ENCODE assay signal across 16 mouse cellular contexts in the genomic region with DNA sequence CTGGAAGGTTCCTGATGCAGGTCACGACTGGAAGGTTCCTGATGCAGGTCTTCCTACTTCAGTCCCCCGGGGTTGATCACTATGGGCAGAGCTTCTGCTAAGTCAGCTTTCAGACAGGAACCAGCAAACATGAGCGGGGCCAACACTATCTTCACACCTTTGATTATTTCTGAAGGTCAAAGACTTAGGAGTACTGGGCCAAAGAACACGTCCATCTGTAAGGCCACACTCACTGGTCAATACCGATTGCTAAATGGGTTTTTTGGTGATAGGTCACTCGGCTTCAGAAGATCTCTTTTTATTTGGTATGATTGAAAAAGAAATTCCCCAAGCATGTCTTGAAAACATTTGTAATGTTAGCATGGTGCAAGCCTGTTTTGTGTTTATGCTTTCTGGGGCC.
"Had no signal": no experiment of that assay in that cellular context is flagged by ENCODE, and none has a peak within 500 bp of the region (broad histone marks: within the 10 kb centered on the region; RNA-seq: fewer than 3 reads in every experiment).

No protein-coding gene starts in this region.

- H3K4me3 ChIP-seq: neural tube, embryonic 13.5 days; neural tube, embryonic 15.5 days; stomach, embryonic 15.5 days had no signal

- H3K27ac ChIP-seq: neural tube, embryonic 13.5 days; neural tube, embryonic 15.5 days; stomach, embryonic 15.5 days; stomach, postnatal 0 days had no signal

- H3K9me3 ChIP-seq: neural tube, embryonic 13.5 days; neural tube, embryonic 15.5 days; stomach, embryonic 15.5 days had no signal

- H3K36me3 ChIP-seq: neural tube, embryonic 13.5 days; neural tube, embryonic 15.5 days; stomach, embryonic 15.5 days had no signal

- H3K4me1 ChIP-seq: neural tube, embryonic 13.5 days; stomach, embryonic 15.5 days had no signal

- DNase-seq: retina, postnatal 1 day; right cerebral cortex, adult 18-20 months; right cerebral cortex, postnatal 14 days; right cerebral cortex, postnatal 25 days; right cerebral cortex, postnatal 4 days; spleen, adult 18-20 months; thymus, adult 18-20 months; thymus, adult 2 months; thymus, postnatal 14 days; thymus, postnatal 25 days; thymus, postnatal 36 days; thymus, postnatal 4 days had no signal

- H3K27me3 ChIP-seq: neural tube, embryonic 13.5 days; neural tube, embryonic 15.5 days; stomach, embryonic 15.5 days had no signal

- H3K9ac ChIP-seq: neural tube, embryonic 13.5 days; neural tube, embryonic 15.5 days; stomach, embryonic 15.5 days had no signal

- H3K4me2 ChIP-seq: neural tube, embryonic 13.5 days; neural tube, embryonic 15.5 days; stomach, embryonic 15.5 days had no signal
